Mouse (Mus musculus) lung, embryonic 14.5 days (tissue): ENCODE results near the gene Ltv1. TPM values are rescaled to one million over a fixed set of nuclear protein-coding genes. Genes with fewer than 3 reads are reported as not detected.

Source experiments
- ATAC-seq: fragments of 200-750 bp; cut with Nextera tagmentation; 2 replicates; pipeline ENCODE4 v1.8.0; 2017; ENCODE audit warnings: mild to moderate bottlenecking, moderate TSS enrichment, moderate library complexity; ENCODE audit not compliant: insufficient read depth
- DNase-seq: peaks from one replicate; pipeline ENCODE4 v3.0.0-alpha.2; 2015
- H3K27ac ChIP-seq: fragments of 300-500 bp; sonication (generic); 2 replicates; pipeline ENCODE4 v1.5.1; 2014; ENCODE audit warnings: low read depth, mild to moderate bottlenecking, moderate library complexity
- H3K27me3 ChIP-seq: fragments of 300-500 bp; sonication (generic); 2 replicates; pipeline ENCODE4 v1.6.1; 2014; ENCODE audit warnings: low read length, control low read depth; ENCODE audit not compliant: insufficient read depth
- H3K36me3 ChIP-seq: fragments of 300-500 bp; sonication (generic); 2 replicates; pipeline ENCODE4 v1.6.1; 2014; ENCODE audit warnings: control low read depth; ENCODE audit not compliant: insufficient read depth
- H3K4me1 ChIP-seq: fragments of 300-500 bp; sonication (generic); 2 replicates; pipeline ENCODE4 v1.6.1; 2014; ENCODE audit warnings: antibody characterized with exemption, control low read depth; ENCODE audit not compliant: insufficient read depth
- H3K4me2 ChIP-seq: fragments of 300-500 bp; sonication (generic); 2 replicates; pipeline ENCODE4 v1.6.1; 2014; ENCODE audit warnings: mild to moderate bottlenecking
- H3K4me3 ChIP-seq: fragments of 300-500 bp; sonication (generic); 2 replicates; pipeline ENCODE4 v1.5.1; 2014; ENCODE audit warnings: low read depth, low read length
- H3K9ac ChIP-seq: fragments of 300-500 bp; sonication (generic); 2 replicates; pipeline ENCODE4 v1.6.1; 2014
- H3K9me3 ChIP-seq: fragments of 300-500 bp; sonication (generic); 2 replicates; pipeline ENCODE4 v1.6.1; 2016; ENCODE audit warnings: low read depth, low read length, control low read depth
- CTCF ChIP-seq: IDR thresholded peaks from 2 replicates; pipeline ENCODE4 v1.5.1; 2016; ENCODE audit warnings: antibody characterized with exemption, low read depth
- WGBS: fragments of 180-500 bp; shearing (Covaris S2); extraction: QIAGEN DNeasy Blood & Tissue Kit; methylation state at CpG from one replicate; pipeline ENCODE4 v1.1.7; 2014; 5-methylcytosine and 5-hydroxymethylcytosine counted together
- polyA plus RNA-seq: library from polyadenylated mRNA; unstranded; fragments of >200 nt; fragmentation: Nextera tagmentation; extraction: Ambion mirVana; gene quantifications from 2 replicates; pipeline ENCODE4 v1.2.1, GENCODE M21; 2014

Gene Ltv1
- polyA plus RNA-seq, 1 experiment from 2014 or later, result 83.8 TPM

DNA sequence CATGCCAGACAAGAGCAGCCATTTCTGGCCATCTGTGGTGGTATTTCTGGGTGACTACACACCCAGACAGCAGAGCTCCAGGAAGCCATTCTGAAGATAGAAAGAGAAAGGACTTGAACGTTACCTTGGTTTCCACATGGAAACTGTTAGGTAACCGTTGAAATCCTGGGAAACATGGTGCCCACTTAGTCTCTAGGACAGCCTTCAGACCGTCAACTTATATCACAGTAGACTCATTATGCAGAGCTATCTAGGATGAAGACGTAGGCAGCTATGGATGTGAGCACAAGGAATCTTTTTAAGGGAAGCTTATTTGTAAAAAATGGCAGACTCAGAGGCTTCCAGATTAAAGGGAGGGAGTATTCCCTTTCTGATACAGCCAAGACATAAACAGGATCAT lies 59.1 kb downstream of the Ltv1 start:
- ATAC-seq (no peak), DNase-seq (no peak)
- no peak overlapping the region for H3K4me2 ChIP-seq
- no peaks in the 10 kb centered on the region for H3K4me1 ChIP-seq
- H3K9ac ChIP-seq, result no peak overlapping the region
- H3K36me3 ChIP-seq, result no peaks in the 10 kb centered on the region; the same call in 1 of the 2 replicates
- no peaks in the 10 kb centered on the region for H3K27me3 ChIP-seq
- no peaks in the 10 kb centered on the region for H3K9me3 ChIP-seq
- no peak for TF ChIP-seq CTCF
- H3K27ac ChIP-seq, result no peak overlapping the region
- 86% methylated on average over 4 of the region's 4 CpGs for WGBS
- no peak overlapping the region for H3K4me3 ChIP-seq

Other genes with a start within 250 kb of the Ltv1 start
- gene Stx11, start 228.9 kb downstream of the Ltv1 start, polyA plus RNA-seq, result 1.4 and 2.3 TPM in 2 replicates
- 42.3 and 44.2 TPM in 2 replicates for gene Sf3b5, start 187.8 kb downstream of the Ltv1 start, polyA plus RNA-seq
- 206 and 216 TPM in 2 replicates for gene Plagl1, start 132.7 kb downstream of the Ltv1 start, polyA plus RNA-seq
- not detected in 2 replicates for gene Zc2hc1b, start 15.1 kb downstream of the Ltv1 start, polyA plus RNA-seq